Mouse (Mus musculus): ENCODE measurements around the gene Agap1. TPM values are rescaled to one million over a fixed set of nuclear protein-coding genes. Genes with fewer than 3 reads are reported as not detected.

Gene Agap1
- polyA plus RNA-seq, 1 experiment from 2014 or later, result 74.8 TPM

GRCm38 (mm10) chr1:89703294-89703693, 248.7 kb downstream of the Agap1 start:
- no peak overlapping the region for H3K9ac ChIP-seq
- peaks cover 73% of the 10 kb centered on the region for H3K4me1 ChIP-seq
- whole genome bisulfite sequencing, result 9% methylated on average over 13 of the region's 13 CpGs

GRCm38 (mm10) chr1:89705670-89706069, 251.1 kb downstream of the Agap1 start:
- peaks cover 8% of the 10 kb centered on the region; the same call in 1 of the 2 replicates for H3K36me3 ChIP-seq
- WGBS, result 87% methylated on average over 6 of the region's 6 CpGs
- H3K4me3 ChIP-seq, result no peak overlapping the region
- ATAC-seq (ENCODE audit: low FRiP score), result no peak
- peaks cover 35% of the 10 kb centered on the region for H3K27me3 ChIP-seq
- peaks cover 77% of the 10 kb centered on the region for H3K4me1 ChIP-seq
- no peak overlapping the region for H3K27ac ChIP-seq
- no peaks in the 10 kb centered on the region for H3K9me3 ChIP-seq (replicated peaks)
- no peak overlapping the region for H3K9ac ChIP-seq
- H3K4me2 ChIP-seq (replicated peaks), result no peak overlapping the region

More at GRCm38 (mm10) chr1:89703294-89703693, 248.7 kb downstream of the Agap1 start:
- peaks cover 40% of the 10 kb centered on the region for H3K27me3 ChIP-seq
- no peaks in the 10 kb centered on the region for H3K9me3 ChIP-seq (replicated peaks)
- peak; percentile 42 for ATAC-seq (ENCODE audit: low FRiP score)
- H3K4me3 ChIP-seq, result no peak overlapping the region
- H3K4me2 ChIP-seq (replicated peaks), result no peak overlapping the region; the same call in 1 of the 2 replicates
- H3K36me3 ChIP-seq, result peaks cover 14% of the 10 kb centered on the region; the same call in 1 of the 2 replicates
- peak overlapping the region; percentile 58; the same call in 1 of the 2 replicates for H3K27ac ChIP-seq

- Histone ChIP-seq H3K27me3 (peaks cover 23% of the 10 kb centered on the region), H3K9ac (no peak overlapping the region), H3K4me3 (no peak overlapping the region), H3K36me3 (peaks cover 7% of the 10 kb centered on the region; the same call in 1 of the 2 replicates), H3K4me2 (replicated peaks) (no peak overlapping the region), H3K27ac (no peak overlapping the region), H3K9me3 (replicated peaks) (no peaks in the 10 kb centered on the region), H3K4me1 (peaks cover 65% of the 10 kb centered on the region)
- no peak for ATAC-seq (ENCODE audit: low FRiP score)
- 79% methylated on average over 2 of the region's 2 CpGs for WGBS
Measured at GRCm38 (mm10) chr1:89706862-89707261, 252.3 kb downstream of the Agap1 start.

GRCm38 (mm10) chr1:89707756-89708480, 253.3 kb downstream of the Agap1 start:
- H3K4me2 ChIP-seq (replicated peaks), result no peak overlapping the region
- peaks cover 20% of the 10 kb centered on the region for H3K27me3 ChIP-seq
- 49% methylated on average over 15 of the region's 15 CpGs for WGBS
- H3K27ac ChIP-seq, result no peak overlapping the region
- H3K9me3 ChIP-seq (replicated peaks), result no peaks in the 10 kb centered on the region
- peaks cover 7% of the 10 kb centered on the region; the same call in 1 of the 2 replicates for H3K36me3 ChIP-seq
- ATAC-seq (ENCODE audit: low FRiP score), result no peak
- no peak overlapping the region for H3K4me3 ChIP-seq
- H3K9ac ChIP-seq, result no peak overlapping the region
- H3K4me1 ChIP-seq, result peaks cover 55% of the 10 kb centered on the region

GRCm38 (mm10) chr1:89709824-89710223, 255.2 kb downstream of the Agap1 start:
- Histone ChIP-seq H3K27me3 (peaks cover 18% of the 10 kb centered on the region), H3K4me3 (no peak overlapping the region), H3K27ac (no peak overlapping the region), H3K9ac (no peak overlapping the region), H3K4me2 (replicated peaks) (no peak overlapping the region), H3K4me1 (peaks cover 62% of the 10 kb centered on the region), H3K9me3 (replicated peaks) (no peaks in the 10 kb centered on the region), H3K36me3 (peaks cover 7% of the 10 kb centered on the region; the same call in 1 of the 2 replicates)
- 57% methylated on average over 5 of the region's 5 CpGs for WGBS
- ATAC-seq (ENCODE audit: low FRiP score), result no peak

GRCm38 (mm10) chr1:89713681-89714080, 259.1 kb downstream of the Agap1 start:
- no peak overlapping the region for H3K4me3 ChIP-seq
- 0 out of 2 replicates have a peak, but pooled peaks cover 3% of the 10 kb centered on the region for H3K27me3 ChIP-seq
- no peaks in the 10 kb centered on the region; the same call in 1 of the 2 replicates for H3K36me3 ChIP-seq
- no peaks in the 10 kb centered on the region for H3K9me3 ChIP-seq (replicated peaks)
- peak overlapping the region; percentile 2; the same call in 1 of the 2 replicates for H3K27ac ChIP-seq
- no peak overlapping the region for H3K4me2 ChIP-seq (replicated peaks)
- no peak overlapping the region for H3K9ac ChIP-seq
- 53% methylated on average over 5 of the region's 5 CpGs for WGBS
- ATAC-seq (ENCODE audit: low FRiP score), result no peak
- H3K4me1 ChIP-seq, result peaks cover 48% of the 10 kb centered on the region

GRCm38 (mm10) chr1:89714165-89714980, 259.8 kb downstream of the Agap1 start:
- Histone ChIP-seq H3K36me3 (no peaks in the 10 kb centered on the region), H3K9ac (no peak overlapping the region), H3K9me3 (replicated peaks) (no peaks in the 10 kb centered on the region), H3K27ac (0 out of 2 replicates have a peak overlapping the region, but pooled peaks have one; percentile 2), H3K27me3 (no peaks in the 10 kb centered on the region), H3K4me1 (peaks cover 49% of the 10 kb centered on the region), H3K4me2 (replicated peaks) (no peak overlapping the region), H3K4me3 (no peak overlapping the region)
- WGBS, result 40% methylated on average over 18 of the region's 18 CpGs
- 0 out of 2 replicates have a peak, but pooled peaks have one; percentile 27 for ATAC-seq (ENCODE audit: low FRiP score)

GRCm38 (mm10) chr1:89716234-89716633, 261.6 kb downstream of the Agap1 start:
- WGBS, result 90% methylated on average over 2 of the region's 2 CpGs
- Histone ChIP-seq H3K36me3 (no peaks in the 10 kb centered on the region), H3K9ac (no peak overlapping the region), H3K4me2 (replicated peaks) (no peak overlapping the region), H3K9me3 (replicated peaks) (no peaks in the 10 kb centered on the region), H3K4me1 (peaks cover 42% of the 10 kb centered on the region), H3K27me3 (no peaks in the 10 kb centered on the region), H3K4me3 (no peak overlapping the region), H3K27ac (no peak overlapping the region)
- no peak for ATAC-seq (ENCODE audit: low FRiP score)

GRCm38 (mm10) chr1:89717100-89717499, 262.5 kb downstream of the Agap1 start:
- Histone ChIP-seq H3K9me3 (replicated peaks) (no peaks in the 10 kb centered on the region), H3K9ac (no peak overlapping the region), H3K4me2 (replicated peaks) (no peak overlapping the region), H3K4me1 (peaks cover 42% of the 10 kb centered on the region), H3K4me3 (no peak overlapping the region), H3K36me3 (no peaks in the 10 kb centered on the region), H3K27me3 (no peaks in the 10 kb centered on the region), H3K27ac (no peak overlapping the region)
- no peak for ATAC-seq (ENCODE audit: low FRiP score)
- whole genome bisulfite sequencing, result 94% methylated on average over 4 of the region's 4 CpGs

GRCm38 (mm10) chr1:89718782-89719403, 264.3 kb downstream of the Agap1 start:
- no peaks in the 10 kb centered on the region for H3K9me3 ChIP-seq (replicated peaks)
- H3K27ac ChIP-seq, result no peak overlapping the region
- 62% methylated on average over 7 of the region's 7 CpGs for WGBS
- no peak overlapping the region for H3K9ac ChIP-seq
- peaks cover 37% of the 10 kb centered on the region for H3K4me1 ChIP-seq
- H3K4me2 ChIP-seq (replicated peaks), result no peak overlapping the region
- no peak overlapping the region for H3K4me3 ChIP-seq
- H3K27me3 ChIP-seq, result no peaks in the 10 kb centered on the region
- no peak for ATAC-seq (ENCODE audit: low FRiP score)
- H3K36me3 ChIP-seq, result no peaks in the 10 kb centered on the region

GRCm38 (mm10) chr1:89724141-89724540, 269.5 kb downstream of the Agap1 start:
- no peaks in the 10 kb centered on the region for H3K9me3 ChIP-seq (replicated peaks)
- H3K4me1 ChIP-seq, result peaks cover 20% of the 10 kb centered on the region
- no peak overlapping the region for H3K9ac ChIP-seq
- peaks cover 6% of the 10 kb centered on the region; the same call in 1 of the 2 replicates for H3K36me3 ChIP-seq
- no peak overlapping the region for H3K4me2 ChIP-seq (replicated peaks)
- no peak for ATAC-seq (ENCODE audit: low FRiP score)
- H3K27ac ChIP-seq, result no peak overlapping the region
- no peaks in the 10 kb centered on the region for H3K27me3 ChIP-seq
- no peak overlapping the region for H3K4me3 ChIP-seq
- WGBS, result 26% methylated on average over 3 of the region's 3 CpGs

GRCm38 (mm10) chr1:89724555-89724954, 269.9 kb downstream of the Agap1 start:
- Histone ChIP-seq H3K4me3 (no peak overlapping the region), H3K27me3 (no peaks in the 10 kb centered on the region), H3K27ac (no peak overlapping the region), H3K4me2 (replicated peaks) (no peak overlapping the region), H3K4me1 (peaks cover 17% of the 10 kb centered on the region), H3K9me3 (replicated peaks) (no peaks in the 10 kb centered on the region), H3K9ac (no peak overlapping the region), H3K36me3 (peaks cover 6% of the 10 kb centered on the region; the same call in 1 of the 2 replicates)
- ATAC-seq (ENCODE audit: low FRiP score), result no peak
- whole genome bisulfite sequencing, result 85% methylated on average over 6 of the region's 6 CpGs

All from hindbrain, embryonic 12.5 days (tissue).